Mouse (Mus musculus): ENCODE results near the gene Pheta1. TPM values are rescaled to one million over a fixed set of nuclear protein-coding genes. Genes with fewer than 3 reads are reported as not detected.

Gene Pheta1
- polyA plus RNA-seq, 1 experiment from 2014 or later: 22.7 TPM

DNA sequence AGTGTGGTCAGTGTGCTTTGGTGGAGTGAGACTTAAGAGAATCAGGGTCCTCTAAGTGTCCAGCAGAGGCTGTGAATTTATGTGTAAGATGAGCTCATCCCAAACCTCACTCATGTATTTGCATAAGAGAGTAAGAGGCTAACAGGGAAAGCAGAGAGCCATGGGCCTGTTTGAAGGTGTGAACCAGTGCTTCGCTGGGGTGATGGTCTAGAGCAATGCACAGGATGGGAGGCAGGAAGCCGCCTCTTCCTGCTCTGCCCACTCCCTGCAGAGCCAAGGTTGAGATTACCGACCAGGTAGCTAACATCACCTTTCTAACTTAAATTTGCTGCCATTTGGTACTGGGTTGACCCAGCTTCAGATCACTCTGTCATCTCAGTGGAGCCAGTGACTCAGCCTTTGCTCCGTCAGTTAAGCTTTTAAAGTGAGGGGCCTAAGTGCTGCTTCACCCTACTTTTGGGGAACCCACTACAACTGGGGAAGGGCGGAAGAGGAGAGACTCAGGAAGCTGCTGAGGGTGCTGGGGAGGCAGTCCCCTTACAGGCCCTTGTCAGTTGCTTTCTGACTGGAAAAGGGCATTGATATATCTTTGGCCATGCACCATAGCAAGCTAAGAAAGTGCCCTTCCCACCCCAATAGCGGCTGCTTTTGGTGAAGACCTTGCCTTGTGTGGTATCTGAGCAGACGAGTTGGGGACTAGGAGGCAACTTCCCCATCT, 36.1 kb upstream of the Pheta1 start:
- H3K9me3 ChIP-seq (ENCODE audit: low read length): no peaks in the 10 kb centered on the region
- no peak for ATAC-seq
- H3K27ac ChIP-seq (ENCODE audit: low read length): no peak overlapping the region
- no peak overlapping the region for H3K4me3 ChIP-seq (ENCODE audit: low read depth, low read length)
- no peaks in the 10 kb centered on the region for H3K27me3 ChIP-seq (replicated peaks; ENCODE audit: insufficient read depth, low read length)
- H3K4me1 ChIP-seq (ENCODE audit: insufficient read depth, low read depth, low read length): no peaks in the 10 kb centered on the region
- TF ChIP-seq CTCF (IDR thresholded peaks at IDR 0.05) (no peak), EP300 (IDR thresholded peaks at IDR 0.05) (no peak)
- no peak for DNase-seq (ENCODE audit: low spot score)
- 68% methylated on average over 7 of the region's 7 CpGs for WGBS
- H3K4me2 ChIP-seq (replicated peaks; ENCODE audit: low read depth, low read length): no peak overlapping the region
- no peak overlapping the region for H3K9ac ChIP-seq (replicated peaks; ENCODE audit: low read depth)
- H3K36me3 ChIP-seq (ENCODE audit: insufficient read depth, low read length): peaks cover 37% of the 10 kb centered on the region

DNA sequence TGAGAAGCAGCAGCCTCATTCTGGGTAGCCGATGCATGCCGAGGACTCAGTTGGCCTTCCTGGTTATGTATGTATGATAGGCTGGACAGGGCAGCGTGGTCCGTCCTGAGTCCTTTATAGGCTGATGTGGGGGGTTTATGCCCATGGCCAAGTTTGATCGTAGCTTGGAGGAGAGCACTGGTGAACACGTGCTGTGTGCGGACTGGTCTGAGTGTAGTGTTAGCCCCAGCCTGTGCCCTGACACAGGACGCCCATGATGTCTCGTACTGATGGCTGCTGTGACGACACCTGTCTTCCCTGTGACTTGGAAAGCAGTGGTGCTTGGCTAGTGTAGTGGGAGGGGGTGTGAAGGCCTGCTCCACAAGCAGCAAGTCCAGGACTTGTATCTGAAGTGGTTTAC, 35.0 kb upstream of the Pheta1 start:
- Histone ChIP-seq H3K27ac (ENCODE audit: low read length) (no peak overlapping the region), H3K36me3 (ENCODE audit: insufficient read depth, low read length) (peaks cover 48% of the 10 kb centered on the region)
- WGBS: 89% methylated on average over 10 of the region's 10 CpGs

DNA sequence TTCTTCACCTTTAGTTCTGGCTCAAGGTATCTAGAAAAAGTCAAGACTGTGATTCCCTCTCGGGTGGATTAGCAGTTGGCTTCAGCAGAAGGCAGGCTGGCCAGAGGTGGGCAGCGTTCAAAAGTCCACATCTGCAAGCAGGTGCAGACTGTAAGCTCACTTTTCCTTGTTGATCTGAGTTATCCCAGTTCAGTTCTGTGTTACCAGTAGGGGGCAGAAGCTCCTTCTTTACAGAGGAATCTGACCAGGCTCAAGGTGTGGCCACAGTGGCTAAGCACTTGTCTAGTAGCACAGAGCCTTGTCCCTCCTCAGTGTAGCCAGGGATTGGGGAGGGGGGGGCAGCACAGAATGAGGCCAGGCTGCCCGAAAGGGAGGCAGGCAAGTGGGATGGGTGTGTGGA, 33.7 kb upstream of the Pheta1 start:
- Histone ChIP-seq H3K9me3 (ENCODE audit: low read length) (no peaks in the 10 kb centered on the region), H3K27ac (ENCODE audit: low read length) (no peak overlapping the region), H3K36me3 (ENCODE audit: insufficient read depth, low read length) (peaks cover 51% of the 10 kb centered on the region), H3K9ac (replicated peaks; ENCODE audit: low read depth) (no peak overlapping the region), H3K4me2 (replicated peaks; ENCODE audit: low read depth, low read length) (no peak overlapping the region), H3K4me1 (ENCODE audit: insufficient read depth, low read depth, low read length) (no peaks in the 10 kb centered on the region), H3K27me3 (replicated peaks; ENCODE audit: insufficient read depth, low read length) (no peaks in the 10 kb centered on the region), H3K4me3 (ENCODE audit: low read depth, low read length) (no peak overlapping the region)
- TF ChIP-seq EP300 (IDR thresholded peaks at IDR 0.05): no peak
- TF ChIP-seq CTCF (IDR thresholded peaks at IDR 0.05): peak; percentile 89
- DNase-seq (ENCODE audit: low spot score) (peak; percentile 91), ATAC-seq (peak; percentile 73)
- 58% methylated on average over 3 of the region's 3 CpGs for WGBS

More for the DNA sequence above, 35.0 kb upstream of the Pheta1 start:
- Histone ChIP-seq H3K4me1 (ENCODE audit: insufficient read depth, low read depth, low read length) (no peaks in the 10 kb centered on the region), H3K27me3 (replicated peaks; ENCODE audit: insufficient read depth, low read length) (no peaks in the 10 kb centered on the region), H3K4me3 (ENCODE audit: low read depth, low read length) (no peak overlapping the region), H3K4me2 (replicated peaks; ENCODE audit: low read depth, low read length) (no peak overlapping the region), H3K9me3 (ENCODE audit: low read length) (no peaks in the 10 kb centered on the region), H3K9ac (replicated peaks; ENCODE audit: low read depth) (no peak overlapping the region)
- no peak for ATAC-seq
- no peak for TF ChIP-seq CTCF (IDR thresholded peaks at IDR 0.05)
- no peak for TF ChIP-seq EP300 (IDR thresholded peaks at IDR 0.05)
- no peak for DNase-seq (ENCODE audit: low spot score)

DNA sequence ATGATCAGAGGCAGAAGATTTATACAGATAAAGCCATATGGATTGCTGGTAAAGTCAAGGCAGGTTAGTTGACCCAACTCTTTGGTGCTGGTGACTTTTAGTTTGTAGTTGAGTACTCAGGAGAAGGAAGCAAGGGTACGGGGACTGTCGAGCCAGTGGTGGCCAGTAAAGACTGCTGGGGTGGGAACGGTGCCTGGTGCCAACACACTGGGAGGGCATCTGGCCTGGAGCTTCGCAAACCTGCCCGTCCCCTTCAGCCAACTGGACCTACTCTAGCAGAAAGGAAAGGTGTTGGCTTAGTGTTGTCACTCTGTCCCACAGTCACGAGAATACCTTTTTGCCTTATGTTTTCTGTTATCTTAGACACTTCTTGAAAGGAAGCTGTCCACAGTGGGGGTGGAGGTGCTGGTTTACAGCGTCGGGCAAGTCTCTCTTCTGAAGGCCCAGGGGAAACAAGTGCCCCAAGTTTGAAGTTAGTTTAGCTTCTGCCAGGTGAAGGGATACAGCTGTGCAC, 32.9 kb upstream of the Pheta1 start:
- WGBS: 82% methylated on average over 8 of the region's 8 CpGs
- TF ChIP-seq CTCF (IDR thresholded peaks at IDR 0.05): no peak
- no peak for TF ChIP-seq EP300 (IDR thresholded peaks at IDR 0.05)
- Histone ChIP-seq H3K4me2 (replicated peaks; ENCODE audit: low read depth, low read length) (no peak overlapping the region), H3K4me1 (ENCODE audit: insufficient read depth, low read depth, low read length) (no peaks in the 10 kb centered on the region), H3K9me3 (ENCODE audit: low read length) (no peaks in the 10 kb centered on the region), H3K27ac (ENCODE audit: low read length) (no peak overlapping the region), H3K36me3 (ENCODE audit: insufficient read depth, low read length) (peaks cover 47% of the 10 kb centered on the region), H3K9ac (replicated peaks; ENCODE audit: low read depth) (no peak overlapping the region), H3K4me3 (ENCODE audit: low read depth, low read length) (no peak overlapping the region), H3K27me3 (replicated peaks; ENCODE audit: insufficient read depth, low read length) (no peaks in the 10 kb centered on the region)
- DNase-seq (ENCODE audit: low spot score): no peak
- no peak for ATAC-seq

DNA sequence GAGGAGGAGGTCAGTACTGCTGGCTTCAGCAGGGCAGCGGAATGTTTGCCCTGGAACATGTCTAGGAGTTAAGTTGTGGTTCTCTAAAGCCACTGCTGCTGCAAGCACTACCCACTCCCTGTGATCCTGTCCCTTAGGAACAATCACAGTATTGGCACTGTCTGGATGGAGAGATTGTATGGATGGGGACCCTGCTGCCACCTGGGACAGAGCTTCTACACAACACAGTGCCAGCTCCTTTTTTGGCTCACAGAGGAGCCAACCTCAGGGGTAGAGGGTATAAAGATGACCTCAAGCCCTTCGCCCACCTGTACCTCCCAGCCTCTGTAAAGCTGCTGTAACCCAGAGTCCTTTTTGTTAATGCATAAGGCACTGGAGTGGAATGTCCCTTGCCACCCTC, 32.2 kb upstream of the Pheta1 start:
- WGBS: 90% methylated on average over 2 of the region's 2 CpGs
- no peak overlapping the region for H3K9ac ChIP-seq (replicated peaks; ENCODE audit: low read depth)
- no peaks in the 10 kb centered on the region for H3K4me1 ChIP-seq (ENCODE audit: insufficient read depth, low read depth, low read length)
- H3K27ac ChIP-seq (ENCODE audit: low read length): no peak overlapping the region
- TF ChIP-seq EP300 (IDR thresholded peaks at IDR 0.05) (no peak), CTCF (IDR thresholded peaks at IDR 0.05) (no peak)
- no peaks in the 10 kb centered on the region for H3K9me3 ChIP-seq (ENCODE audit: low read length)
- no peak overlapping the region for H3K4me2 ChIP-seq (replicated peaks; ENCODE audit: low read depth, low read length)
- H3K4me3 ChIP-seq (ENCODE audit: low read depth, low read length): no peak overlapping the region
- peaks cover 41% of the 10 kb centered on the region for H3K36me3 ChIP-seq (ENCODE audit: insufficient read depth, low read length)
- H3K27me3 ChIP-seq (replicated peaks; ENCODE audit: insufficient read depth, low read length): no peaks in the 10 kb centered on the region
- no peak for DNase-seq (ENCODE audit: low spot score)
- ATAC-seq: no peak

DNA sequence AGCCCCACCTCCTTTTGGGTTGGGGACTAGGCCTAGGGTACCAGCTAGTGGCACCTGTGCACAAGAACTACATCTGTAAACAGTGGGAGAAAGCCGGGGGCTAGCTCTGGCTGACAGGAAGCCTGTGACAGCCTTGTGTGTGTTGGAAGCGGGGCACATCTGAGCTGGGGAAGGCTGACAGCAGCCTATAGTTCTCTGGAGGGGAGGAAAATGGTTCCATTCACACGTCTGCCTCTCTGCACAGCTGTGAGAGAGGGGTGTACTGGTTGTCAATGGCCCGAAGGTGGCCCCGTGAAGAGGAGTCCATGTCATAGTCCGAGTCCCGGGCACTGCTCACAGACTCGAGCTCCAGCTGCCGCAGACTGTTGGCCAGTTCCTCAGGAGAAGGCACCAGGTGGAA, 31.2 kb upstream of the Pheta1 start:
- Histone ChIP-seq H3K27ac (ENCODE audit: low read length) (no peak overlapping the region), H3K27me3 (replicated peaks; ENCODE audit: insufficient read depth, low read length) (no peaks in the 10 kb centered on the region), H3K4me2 (replicated peaks; ENCODE audit: low read depth, low read length) (no peak overlapping the region), H3K4me1 (ENCODE audit: insufficient read depth, low read depth, low read length) (no peaks in the 10 kb centered on the region), H3K9ac (replicated peaks; ENCODE audit: low read depth) (no peak overlapping the region), H3K4me3 (ENCODE audit: low read depth, low read length) (no peak overlapping the region), H3K9me3 (ENCODE audit: low read length) (no peaks in the 10 kb centered on the region), H3K36me3 (ENCODE audit: insufficient read depth, low read length) (peaks cover 33% of the 10 kb centered on the region)
- TF ChIP-seq EP300 (IDR thresholded peaks at IDR 0.05) (no peak), CTCF (IDR thresholded peaks at IDR 0.05) (no peak)
- no peak for DNase-seq (ENCODE audit: low spot score)
- 81% methylated on average over 9 of the region's 9 CpGs for WGBS
- ATAC-seq: no peak

Measured in lung, postnatal 0 days (tissue).